Mouse (Mus musculus): Measurements from ENCODE around the gene Gm2974.
"Not testable (repeated sequence)": the region's sequence is repeated elsewhere in the genome, so short reads cannot be mapped to it uniquely, and the experiment has no call there.

Gm2974 gene

DNA sequence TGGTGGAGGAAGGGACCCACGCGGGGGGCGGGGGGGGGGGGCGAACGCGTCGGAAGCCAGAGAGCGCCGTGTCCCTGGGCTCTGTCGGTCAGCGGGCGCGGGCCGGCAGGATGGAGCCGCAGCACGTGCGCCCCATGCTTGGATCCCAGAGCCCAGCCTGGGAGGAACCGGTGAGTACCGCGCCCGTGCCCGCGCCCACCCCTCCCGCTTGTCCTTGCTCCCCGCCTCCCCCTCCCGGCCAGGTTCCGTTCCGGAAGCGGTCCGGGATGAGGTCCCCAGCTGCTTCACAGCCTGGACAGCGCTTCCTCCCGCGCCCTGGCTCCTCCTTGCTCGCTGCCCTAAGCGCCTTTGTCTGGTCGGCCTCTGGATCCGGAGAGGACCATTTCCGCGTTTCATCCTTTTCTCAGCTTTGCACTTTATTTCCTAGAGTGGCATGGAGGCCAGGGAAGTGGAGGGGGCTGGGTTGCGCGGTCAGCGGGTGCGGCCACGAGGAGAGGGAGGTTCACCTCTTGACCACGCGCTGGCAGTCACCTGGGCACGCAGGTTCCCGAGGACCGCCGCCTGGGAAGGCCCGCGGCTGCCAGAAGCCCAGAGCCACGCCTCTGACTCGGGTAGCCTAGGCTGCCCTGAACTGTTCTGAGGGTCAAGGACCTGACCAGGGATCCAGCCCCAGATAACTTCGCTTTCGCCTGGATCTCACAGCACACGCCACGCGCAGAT, at the start of gene Gm2974:
Gene Gm2974 (plus strand): TSS at position 86 of the 720 bp plus-strand sequence.
- peak; percentile 14 to 59 for DNase-seq (ENCODE audit: low spot score in 2 of 2)

- peak in 1 of 2 experiments; percentile 58 for DNase-seq (ENCODE audit: low spot score in 2 of 2)
Observed at GRCm38 (mm10) chr14:4141646-4142045, 40.7 kb upstream of the Gm2974 start.

DNA sequence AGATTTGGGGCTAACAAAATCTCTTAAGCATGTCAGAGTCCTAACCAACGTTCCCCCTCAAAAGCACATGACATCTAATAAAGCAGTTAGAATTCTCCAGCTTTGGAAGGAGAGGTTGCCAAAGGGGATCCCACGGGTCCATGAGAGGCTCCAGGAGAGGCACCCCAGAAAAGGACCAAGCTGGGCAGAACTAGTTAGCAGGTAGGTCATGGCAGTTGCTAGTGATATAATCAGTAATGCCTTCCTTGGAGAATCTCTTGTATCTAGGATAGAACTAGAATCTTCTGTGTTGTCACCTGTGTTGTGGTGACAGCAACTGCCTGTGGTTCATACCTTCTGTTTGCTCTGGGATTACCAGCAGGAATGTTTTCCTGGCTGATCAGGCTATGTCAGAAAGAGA, 17.6 kb upstream of the Gm2974 start, which contains the start of gene Gm3127:
Gene Gm3127 (plus strand): TSS at position 301 of the 400 bp plus-strand sequence.
- not testable (repeated sequence) for DNase-seq (ENCODE audit: low spot score in 2 of 2)

GRCm38 (mm10) chr14:4182030-4182429, 346 bp upstream of the Gm2974 start:
- not testable (repeated sequence) for DNase-seq (ENCODE audit: low spot score in 2 of 2)

DNA sequence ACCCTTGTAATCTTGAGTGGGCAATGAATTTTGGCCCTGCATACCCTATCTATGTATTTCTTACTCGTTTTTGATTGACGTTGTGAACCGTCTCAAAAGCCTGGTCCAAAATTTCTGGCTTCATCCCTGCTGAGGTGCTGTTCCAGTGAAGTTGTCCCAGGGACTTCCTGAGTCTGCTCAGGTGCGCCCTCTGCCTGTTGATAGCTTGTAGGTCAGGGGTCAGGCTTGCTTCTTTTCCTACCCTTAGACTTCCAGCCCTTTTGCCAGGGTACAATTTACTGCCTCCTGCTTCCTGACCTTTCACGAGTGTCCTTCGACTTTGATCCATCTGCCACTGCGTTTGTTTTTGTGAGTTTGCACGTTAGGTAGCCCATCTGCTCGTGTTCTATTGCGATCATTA, 999 bp downstream of the Gm2974 start:
- DNase-seq (ENCODE audit: low spot score in 2 of 2): not testable (repeated sequence)

DNA sequence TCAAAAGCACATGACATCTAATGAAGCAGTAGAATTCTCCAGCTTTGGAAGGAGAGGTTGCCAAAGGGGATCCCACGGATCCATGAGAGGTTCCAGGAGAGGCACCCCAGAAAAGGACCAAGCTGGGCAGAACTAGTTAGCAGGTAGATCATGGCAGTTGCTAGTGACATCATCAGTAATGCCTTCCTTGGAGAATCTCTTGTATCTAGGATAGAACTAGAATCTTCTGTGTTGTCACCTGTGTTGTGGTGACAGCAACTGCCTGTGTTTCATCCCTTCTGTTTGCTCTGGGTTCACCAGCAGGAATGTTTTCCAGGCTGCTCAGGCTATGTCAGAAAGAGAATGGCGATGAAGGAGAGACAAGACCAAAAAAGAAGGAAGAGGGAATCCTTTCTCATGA, 67.0 kb downstream of the Gm2974 start, which contains the start of gene Gm3138:
Gene Gm3138 (plus strand): TSS at position 301 of the 400 bp plus-strand sequence.
- not testable (repeated sequence) for DNase-seq (ENCODE audit: low spot score in 2 of 2)
